Mouse (Mus musculus) kidney, adult 2 months (tissue): ENCODE data around the gene Jag2.

ENCODE experiments used
- CTCF ChIP-seq: fragments of 200-500 bp; conservative IDR thresholded peaks from 2 replicates; pipeline ENCODE4 v1.5.1; 2011; ENCODE audit warnings: low read depth, mild to moderate bottlenecking, control low read depth, low read length, moderate library complexity, mixed read lengths; ENCODE audit not compliant: insufficient read depth, insufficient read length
- POLR2A ChIP-seq: fragments of 200-500 bp; IDR thresholded peaks from one replicate; pipeline ENCODE4 v1.6.1; 2011; ENCODE audit warnings: low read depth, low read length, control low read depth

DNA sequence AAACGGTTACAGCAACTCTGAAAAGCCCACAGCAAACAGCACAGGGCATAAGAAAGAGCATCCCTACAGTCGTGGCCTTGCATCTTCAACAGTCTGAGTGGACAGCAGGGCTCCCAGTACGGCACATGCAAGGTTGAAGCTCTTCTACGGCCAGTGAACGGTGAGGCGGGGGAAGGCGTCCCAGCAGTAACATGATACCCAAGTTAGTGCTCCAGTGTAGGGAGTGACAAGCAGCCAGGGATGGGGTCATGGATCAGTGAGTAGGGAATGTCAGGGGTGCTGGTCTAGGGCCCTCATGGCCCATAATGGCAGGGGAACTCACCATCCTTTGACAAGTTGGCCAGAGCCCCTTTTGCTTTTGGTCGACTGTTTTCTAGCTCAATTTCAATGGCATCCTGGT, 39.4 kb upstream of the Jag2 start:
- TF ChIP-seq CTCF (no peak), POLR2A (no peak)
